ENCODE assay signal across 13 mouse cellular contexts in the genomic region with DNA sequence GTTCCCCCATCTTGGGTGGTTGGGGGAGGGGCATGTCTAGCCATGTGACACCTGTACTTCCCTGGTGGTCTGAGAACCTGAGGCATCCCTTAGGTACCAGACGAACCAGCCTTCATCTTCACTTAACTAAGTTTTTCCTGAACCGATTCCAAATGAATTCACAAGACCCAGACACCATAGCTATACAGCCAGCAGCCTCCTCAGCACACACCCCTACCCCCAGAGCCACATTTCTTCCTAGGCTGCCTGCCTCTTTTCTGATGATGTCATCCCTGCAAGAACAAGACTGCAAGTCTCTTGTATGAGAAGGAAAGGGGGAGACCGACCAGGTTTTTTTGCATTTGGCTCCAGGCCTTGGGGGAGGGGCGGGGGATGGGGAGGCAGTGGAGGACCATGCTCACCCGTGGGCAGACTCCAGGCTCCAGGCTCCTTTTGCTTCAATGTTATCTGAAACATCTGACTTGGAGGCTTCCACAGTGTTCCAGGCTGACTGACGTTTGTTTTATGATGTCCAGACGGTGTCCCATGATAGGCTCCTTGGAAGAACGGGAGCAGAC. TPM values are rescaled to one million over a fixed set of nuclear protein-coding genes. Genes with fewer than 3 reads are reported as not detected.
DNase-seq lines count a peak whose midpoint lies in the region; ATAC-seq and TF ChIP-seq lines count a peak whose summit lies in the region.
"Had no signal": no experiment of that assay in that cellular context is flagged by ENCODE, and none has a peak within 500 bp of the region (broad histone marks: within the 10 kb centered on the region; RNA-seq: fewer than 3 reads in every experiment).

No protein-coding gene starts in this region.

- H3K4me2 ChIP-seq in lung, embryonic 14.5 days: no peak overlapping the region
- no peak overlapping the region for H3K4me2 ChIP-seq in intestine, embryonic 16.5 days (ENCODE audit: low read depth, low read length)
- H3K4me2 ChIP-seq in stomach, postnatal 0 days (replicated peaks; ENCODE audit: low read depth): no peak overlapping the region

- no peaks in the 10 kb centered on the region for H3K27me3 ChIP-seq in heart, embryonic 10.5 days (ENCODE audit: insufficient read depth, poor library complexity, severe bottlenecking)
- no peaks in the 10 kb centered on the region for H3K27me3 ChIP-seq in lung, embryonic 14.5 days (ENCODE audit: insufficient read depth, low read length)
- H3K27me3 ChIP-seq in intestine, embryonic 16.5 days (replicated peaks; ENCODE audit: control insufficient read depth, insufficient read depth, low read length): no peaks in the 10 kb centered on the region
- no peaks in the 10 kb centered on the region for H3K27me3 ChIP-seq in stomach, postnatal 0 days (ENCODE audit: control insufficient read depth, insufficient read depth, low read length)

- H3K9me3 ChIP-seq in heart, embryonic 10.5 days: no peaks in the 10 kb centered on the region
- no peaks in the 10 kb centered on the region for H3K9me3 ChIP-seq in lung, embryonic 14.5 days (ENCODE audit: low read depth, low read length)
- no peaks in the 10 kb centered on the region for H3K9me3 ChIP-seq in intestine, embryonic 16.5 days (ENCODE audit: control insufficient read depth, low read length)
- H3K9me3 ChIP-seq in stomach, postnatal 0 days (ENCODE audit: control insufficient read depth, low read length): no peaks in the 10 kb centered on the region

- no peak for TF ChIP-seq CTCF in lung, embryonic 14.5 days (IDR thresholded peaks at IDR 0.05; ENCODE audit: low read depth)
- no peak for TF ChIP-seq CTCF in stomach, postnatal 0 days (IDR thresholded peaks at IDR 0.05; ENCODE audit: low read depth)

- 41% methylated on average over 8 of the region's 8 CpGs for WGBS in heart, embryonic 10.5 days
- WGBS in lung, embryonic 14.5 days: 32% methylated on average over 8 of the region's 8 CpGs
- WGBS in intestine, embryonic 16.5 days: 43% methylated on average over 8 of the region's 8 CpGs
- 35% methylated on average over 8 of the region's 8 CpGs for WGBS in stomach, postnatal 0 days

- H3K9ac ChIP-seq in lung, embryonic 14.5 days: no peak overlapping the region
- no peak overlapping the region for H3K9ac ChIP-seq in intestine, embryonic 16.5 days (ENCODE audit: low read depth, low read length)
- no peak overlapping the region for H3K9ac ChIP-seq in stomach, postnatal 0 days (ENCODE audit: low read length)

- ATAC-seq in lung, embryonic 14.5 days (ENCODE audit: insufficient read depth): peak; percentile 48; the same call in 1 of the 2 replicates
- no peak for ATAC-seq in intestine, embryonic 16.5 days
- peak; percentile 49; the same call in 1 of the 2 replicates for ATAC-seq in stomach, postnatal 0 days (ENCODE audit: low FRiP score, low TSS enrichment)
- ATAC-seq: hindbrain, postnatal 0 days had no signal

- no peak for TF ChIP-seq EP300 in stomach, postnatal 0 days (optimal IDR thresholded peaks at IDR 0.05)

- peak overlapping the region; percentile 67; the same call in 1 of the 2 replicates for H3K27ac ChIP-seq in heart, embryonic 10.5 days
- no peak overlapping the region for H3K27ac ChIP-seq in lung, embryonic 14.5 days (ENCODE audit: low read depth)
- 0 out of 2 replicates have a peak overlapping the region, but pooled peaks have one; percentile 12 for H3K27ac ChIP-seq in intestine, embryonic 16.5 days (ENCODE audit: low read length)
- no peak overlapping the region for H3K27ac ChIP-seq in stomach, postnatal 0 days (replicated peaks)
- H3K27ac ChIP-seq: hindbrain, postnatal 0 days had no signal

- H3K4me3 ChIP-seq in heart, embryonic 10.5 days: no peak overlapping the region
- no peak overlapping the region for H3K4me3 ChIP-seq in lung, embryonic 14.5 days (ENCODE audit: low read depth, low read length)
- no peak overlapping the region for H3K4me3 ChIP-seq in intestine, embryonic 16.5 days (ENCODE audit: low read length)
- no peak overlapping the region for H3K4me3 ChIP-seq in stomach, postnatal 0 days (ENCODE audit: low read depth, low read length)

- peaks cover 13% of the 10 kb centered on the region for H3K4me1 ChIP-seq in heart, embryonic 10.5 days
- 0 out of 2 replicates have a peak, but pooled peaks cover 6% of the 10 kb centered on the region for H3K4me1 ChIP-seq in lung, embryonic 14.5 days (ENCODE audit: insufficient read depth)
- H3K4me1 ChIP-seq in intestine, embryonic 16.5 days (ENCODE audit: control insufficient read depth, insufficient read depth, low read length): peaks cover 5% of the 10 kb centered on the region
- no peaks in the 10 kb centered on the region for H3K4me1 ChIP-seq in stomach, postnatal 0 days (replicated peaks; ENCODE audit: control insufficient read depth, insufficient read depth)

- H3K36me3 ChIP-seq in heart, embryonic 10.5 days: peaks cover 20% of the 10 kb centered on the region; the same call in 1 of the 2 replicates
- H3K36me3 ChIP-seq in lung, embryonic 14.5 days (ENCODE audit: insufficient read depth): peaks cover 22% of the 10 kb centered on the region; the same call in 1 of the 2 replicates
- no peaks in the 10 kb centered on the region for H3K36me3 ChIP-seq in intestine, embryonic 16.5 days (ENCODE audit: control insufficient read depth, insufficient read depth, low read length)
- no peaks in the 10 kb centered on the region for H3K36me3 ChIP-seq in stomach, postnatal 0 days (ENCODE audit: control insufficient read depth, insufficient read depth, low read length)

- no peak for DNase-seq in heart, embryonic 10.5 days (ENCODE audit: low spot score)
- no peak for DNase-seq in heart, adult 8-10 months (ENCODE audit: low spot score)
- no peak for DNase-seq in lung, embryonic 14.5 days
- DNase-seq in lung, postnatal 10 days: no peak
- DNase-seq in stomach, postnatal 0 days (ENCODE audit: low spot score): no peak
- DNase-seq in layer of hippocampus, adult 9-11 months: no peak
- no peak for DNase-seq in adrenal gland, postnatal 14 days
- DNase-seq: cerebellum, adult 2 months; kidney, postnatal 36 days; midbrain, embryonic 14.5 days; right cerebral cortex, postnatal 14 days had no signal

RNA-seq across cellular contexts. Expression of gene Tgfbi, which starts 13.0 kb away (rescaled TPM):
- polyA plus RNA-seq in heart, embryonic 10.5 days (2016; fragmentation: Nextera tagmentation; extraction: Ambion mirVana): 50.4 and 66.2 TPM in 2 replicates
- total RNA-seq in heart, adult 8-10 months (2022): 10 to 100 TPM; 10.2 to 16.8 (median 14.4) TPM
- 165 and 171 TPM in 2 replicates for polyA plus RNA-seq in lung, embryonic 14.5 days (2014; fragmentation: Nextera tagmentation; extraction: Ambion mirVana)
- 122 and 124 TPM in 2 replicates for polyA plus RNA-seq in intestine, embryonic 16.5 days (2015; fragmentation: Nextera tagmentation; extraction: Ambion mirVana)
- polyA plus RNA-seq in stomach, postnatal 0 days (2015; fragmentation: Nextera tagmentation; extraction: Ambion mirVana): 140 and 149 TPM in 2 replicates
- 40.1 and 59.6 TPM in 2 replicates for total RNA-seq in adrenal gland, postnatal 14 days (2021)

Comparison
In these comparisons a context has a peak if more than half of its experiments do, and no peak if none do; other contexts are left out.
1. H3K27ac ChIP-seq: peak in heart, embryonic 10.5 days (single experiment) and intestine, embryonic 16.5 days (single experiment); none in lung, embryonic 14.5 days (single experiment) and stomach, postnatal 0 days (single experiment).